Mouse (Mus musculus) embryonic facial prominence, embryonic 12.5 days (tissue): ENCODE results near the gene Arhgap45. TPM values are rescaled to one million over a fixed set of nuclear protein-coding genes. Genes with fewer than 3 reads are reported as not detected.
A peak's percentile ranks its signal among the peaks of the same experiment; 100 is the strongest.

ENCODE experiments used
- ATAC-seq: fragments of 200-750 bp; cut with Nextera tagmentation; 2 replicates; pipeline ENCODE4 v1.8.0; 2017; ENCODE audit not compliant: insufficient number of reproducible peaks, insufficient read depth, low FRiP score, low TSS enrichment
- H3K27ac ChIP-seq: fragments of 300-500 bp; sonication (generic); 2 replicates; pipeline ENCODE4 v1.5.1; 2016; ENCODE audit warnings: mild to moderate bottlenecking
- H3K27me3 ChIP-seq: fragments of 300-500 bp; sonication (generic); 2 replicates; pipeline ENCODE4 v1.6.1; 2016; ENCODE audit warnings: mild to moderate bottlenecking, moderate library complexity
- H3K36me3 ChIP-seq: fragments of 300-500 bp; sonication (generic); 2 replicates; pipeline ENCODE4 v1.6.1; 2016; ENCODE audit warnings: mild to moderate bottlenecking
- H3K4me1 ChIP-seq: fragments of 300-500 bp; sonication (generic); 2 replicates; pipeline ENCODE4 v1.6.1; 2016
- H3K4me2 ChIP-seq: fragments of 300-500 bp; sonication (generic); replicated peaks from 2 replicates; pipeline ENCODE4 v1.6.1; 2016; ENCODE audit warnings: mild to moderate bottlenecking, moderate library complexity
- H3K4me3 ChIP-seq: fragments of 300-500 bp; sonication (generic); 2 replicates; pipeline ENCODE4 v1.5.1; 2016; ENCODE audit warnings: mild to moderate bottlenecking
- H3K9ac ChIP-seq: fragments of 300-500 bp; sonication (generic); 2 replicates; pipeline ENCODE4 v1.6.1; 2016; ENCODE audit warnings: mild to moderate bottlenecking, moderate library complexity
- H3K9me3 ChIP-seq: fragments of 300-500 bp; sonication (generic); 2 replicates; pipeline ENCODE4 v1.6.1; 2016; ENCODE audit warnings: mild to moderate bottlenecking, moderate library complexity
- WGBS: fragments of 180-500 bp; shearing (Covaris S2); methylation state at CpG from one replicate; pipeline ENCODE4 v1.1.7; 2016; 5-methylcytosine and 5-hydroxymethylcytosine counted together
- polyA plus RNA-seq: library from polyadenylated mRNA; unstranded; fragments of >200 nt; fragmentation: Nextera tagmentation; extraction: Ambion mirVana; gene quantifications from 2 replicates; pipeline ENCODE4 v1.2.1, GENCODE M21; 2016

Gene Arhgap45
- 7.1 and 8.1 TPM in 2 replicates for polyA plus RNA-seq

DNA sequence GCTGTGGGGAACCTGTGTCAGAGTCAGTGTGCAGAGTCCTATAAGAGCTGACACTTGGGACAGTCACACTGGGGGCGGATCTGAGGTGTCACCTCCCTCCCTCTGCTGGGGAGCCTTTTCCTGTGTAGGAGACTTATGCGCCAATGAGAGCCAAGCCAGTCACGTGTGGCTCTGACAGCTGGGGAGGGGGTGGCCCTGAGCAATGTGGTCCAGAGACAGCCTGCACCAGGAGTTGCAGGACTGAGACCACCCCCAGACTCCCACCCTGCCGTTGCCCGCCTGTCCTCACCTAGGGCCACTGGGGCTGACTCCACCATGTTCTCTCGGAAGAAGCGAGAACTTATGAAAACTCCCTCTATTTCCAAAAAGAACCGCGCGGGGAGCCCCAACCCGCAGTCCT, at the start of gene Arhgap45:
TSS of gene Arhgap45 (plus strand) at position 143 of the 400 bp plus-strand sequence.
- peaks cover 19% of the 10 kb centered on the region for H3K4me1 ChIP-seq
- no peak within 1 kb of the TSS for H3K4me2 ChIP-seq
- no peak within 1 kb of the TSS for H3K27ac ChIP-seq
- 68% methylated on average over 11 of the region's 11 CpGs for WGBS
- H3K9me3 ChIP-seq, result no peaks in the 10 kb centered on the region
- H3K9ac ChIP-seq, result no peak within 1 kb of the TSS
- H3K27me3 ChIP-seq, result peaks cover 65% of the 10 kb centered on the region
- peaks cover 3% of the 10 kb centered on the region; the same call in 1 of the 2 replicates for H3K36me3 ChIP-seq
- no peak within 1 kb of the TSS for H3K4me3 ChIP-seq
- no peak for ATAC-seq

DNA sequence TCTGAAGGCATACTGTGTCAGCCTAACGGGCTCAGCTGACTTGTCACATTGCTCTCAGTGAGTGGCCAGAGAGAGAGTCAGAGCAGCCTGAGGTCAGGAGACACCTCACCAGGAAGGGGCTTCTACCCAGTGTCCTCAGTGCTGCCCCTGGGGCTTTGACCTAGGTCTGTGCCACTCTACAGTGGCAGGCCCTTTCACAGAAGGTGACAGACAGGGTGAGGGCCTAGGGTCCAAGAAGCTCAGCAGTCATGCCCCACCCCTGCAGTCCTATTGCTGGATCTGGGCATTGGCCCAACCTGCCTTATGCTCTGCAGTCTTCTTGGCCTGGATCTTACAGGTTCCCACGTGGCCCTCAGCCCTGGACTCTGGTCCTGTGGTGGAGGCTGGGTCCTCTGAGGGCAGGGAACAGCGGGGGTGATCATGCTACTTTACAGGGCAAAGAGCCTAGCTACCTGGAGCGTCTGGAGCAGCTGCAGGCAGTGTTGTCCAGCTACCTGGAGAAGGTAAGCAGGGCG, 49.5 kb upstream of the Arhgap45 start:
- Histone ChIP-seq H3K27me3 (peaks cover 19% of the 10 kb centered on the region; the same call in 1 of the 2 replicates), H3K9me3 (no peaks in the 10 kb centered on the region), H3K36me3 (peaks cover 66% of the 10 kb centered on the region), H3K27ac (no peak overlapping the region), H3K4me1 (peaks cover 7% of the 10 kb centered on the region; the same call in 1 of the 2 replicates), H3K4me3 (no peak overlapping the region), H3K4me2 (no peak overlapping the region), H3K9ac (no peak overlapping the region)
- ATAC-seq, result no peak
- 90% methylated on average over 5 of the region's 5 CpGs for WGBS

DNA sequence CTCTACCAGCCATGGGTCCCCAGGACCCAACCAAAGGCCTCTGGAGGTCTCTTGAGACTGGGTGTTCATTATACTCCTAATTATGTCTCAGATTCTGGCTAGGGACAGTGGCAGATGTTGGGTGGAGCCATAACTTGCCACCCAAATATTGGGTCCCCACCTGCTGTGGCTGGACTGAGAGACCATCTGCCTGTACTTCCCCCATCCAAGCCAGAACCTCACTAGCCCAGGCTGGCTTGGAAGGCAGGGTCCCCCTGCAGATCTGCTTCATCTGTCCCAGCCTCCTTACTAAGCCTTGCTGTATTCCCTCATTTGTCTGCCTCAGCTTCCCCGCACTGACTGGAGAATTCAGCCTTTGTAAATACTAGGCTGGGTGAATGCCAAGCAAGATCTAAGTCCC, 48.3 kb upstream of the Arhgap45 start:
- Histone ChIP-seq H3K9ac (no peak overlapping the region), H3K9me3 (no peaks in the 10 kb centered on the region), H3K27ac (no peak overlapping the region), H3K4me1 (peaks cover 7% of the 10 kb centered on the region; the same call in 1 of the 2 replicates), H3K27me3 (peaks cover 19% of the 10 kb centered on the region; the same call in 1 of the 2 replicates), H3K4me2 (no peak overlapping the region), H3K4me3 (no peak overlapping the region), H3K36me3 (peaks cover 54% of the 10 kb centered on the region)
- 94% methylated on average over 1 of the region's 1 CpGs for WGBS
- no peak for ATAC-seq

DNA sequence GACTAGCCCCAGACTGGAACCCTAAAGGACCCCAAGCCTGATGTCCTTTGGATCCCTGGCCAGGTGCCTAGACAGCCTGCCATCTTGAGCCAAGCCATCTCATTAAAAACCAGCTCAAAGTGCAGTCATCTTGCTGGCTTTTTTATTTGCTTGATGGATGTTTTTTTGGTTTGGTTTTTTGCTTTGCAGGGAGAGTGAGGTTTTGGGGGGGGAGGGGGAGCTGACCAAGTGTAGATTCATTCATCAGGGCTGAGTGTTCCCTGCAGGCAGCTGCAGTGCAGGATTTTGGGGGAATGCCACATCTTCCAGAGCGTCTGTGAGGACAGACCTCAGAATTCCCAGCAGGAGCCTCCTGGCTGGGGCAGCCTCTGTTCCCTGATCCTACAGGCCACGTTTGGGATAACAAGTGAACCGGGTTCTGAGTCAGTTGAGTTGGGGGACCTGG, 47.3 kb upstream of the Arhgap45 start:
- Histone ChIP-seq H3K4me2 (no peak overlapping the region), H3K36me3 (peaks cover 46% of the 10 kb centered on the region), H3K27me3 (peaks cover 19% of the 10 kb centered on the region; the same call in 1 of the 2 replicates), H3K9ac (no peak overlapping the region; the same call in 1 of the 2 replicates), H3K9me3 (no peaks in the 10 kb centered on the region), H3K27ac (no peak overlapping the region), H3K4me3 (no peak overlapping the region), H3K4me1 (peaks cover 7% of the 10 kb centered on the region; the same call in 1 of the 2 replicates)
- no peak for ATAC-seq
- 12% methylated on average over 3 of the region's 3 CpGs for WGBS

DNA sequence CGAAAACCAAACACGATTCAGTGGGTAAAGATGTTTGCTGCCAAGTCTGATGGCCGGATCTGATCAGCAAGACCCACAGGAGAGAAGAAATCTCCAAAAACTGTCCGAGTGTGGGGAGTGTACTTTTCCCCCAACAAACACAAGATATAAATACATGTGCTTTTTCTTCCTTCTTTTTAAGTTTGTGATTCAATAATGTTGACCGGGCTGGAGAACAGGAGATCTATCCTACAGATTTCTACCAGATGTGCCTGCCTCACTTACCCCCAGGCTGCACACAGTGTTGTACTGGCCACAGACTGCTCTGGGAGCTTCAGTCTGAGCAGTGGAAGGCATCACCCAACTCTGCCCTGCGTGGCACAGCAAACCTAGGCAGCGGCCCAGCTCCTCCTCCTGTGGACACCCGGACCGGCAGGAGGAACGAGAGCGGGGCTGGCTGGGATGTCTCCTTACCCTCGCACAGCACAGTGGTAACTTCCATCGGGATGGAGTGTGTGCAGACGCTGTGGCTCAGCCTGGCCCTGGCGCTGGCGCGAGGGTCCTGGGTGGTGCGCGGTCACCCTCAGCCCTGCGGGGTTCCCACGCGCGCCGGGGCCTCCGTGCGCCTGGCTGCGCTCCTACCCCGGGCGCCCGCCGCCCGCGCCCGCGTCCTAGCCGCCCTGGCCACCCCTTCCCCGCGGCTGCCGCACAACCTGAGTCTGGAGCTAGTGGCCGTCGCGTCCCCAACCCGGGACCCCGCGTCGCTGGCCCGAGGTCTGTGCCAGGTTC, 45.9 kb upstream of the Arhgap45 start, which contains the start of gene Grin3b:
TSS of gene Grin3b (plus strand) at position 301 of the 768 bp plus-strand sequence.
- H3K36me3 ChIP-seq, result peaks cover 46% of the 10 kb centered on the region
- H3K27me3 ChIP-seq, result peaks cover 19% of the 10 kb centered on the region; the same call in 1 of the 2 replicates
- peak within 1 kb of the TSS; percentile 87 for H3K4me2 ChIP-seq
- no peaks in the 10 kb centered on the region for H3K9me3 ChIP-seq
- peak within 1 kb of the TSS; percentile 69 for H3K9ac ChIP-seq
- peaks cover 7% of the 10 kb centered on the region; the same call in 1 of the 2 replicates for H3K4me1 ChIP-seq
- no peak for ATAC-seq
- 6% methylated on average over 47 of the region's 47 CpGs for WGBS
- peak within 1 kb of the TSS; percentile 54 for H3K4me3 ChIP-seq
- H3K27ac ChIP-seq, result peak within 1 kb of the TSS; percentile 41; the same call in 1 of the 2 replicates

DNA sequence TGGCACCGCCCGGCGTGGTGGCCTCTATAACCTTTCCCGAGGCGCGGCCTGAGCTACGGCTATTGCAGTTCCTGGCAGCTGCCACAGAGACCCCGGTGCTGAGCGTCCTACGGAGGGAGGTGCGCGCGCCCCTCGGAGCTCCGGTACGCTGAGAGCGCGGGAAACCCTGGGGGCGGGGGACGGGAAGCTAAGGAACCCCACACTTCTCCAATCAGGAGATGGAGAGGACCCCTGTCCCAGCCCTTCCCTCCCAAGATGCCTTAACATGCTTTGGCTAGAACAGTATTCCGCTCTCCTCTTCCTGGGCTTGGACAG, 45.3 kb upstream of the Arhgap45 start:
- no peaks in the 10 kb centered on the region for H3K9me3 ChIP-seq
- H3K27me3 ChIP-seq, result peaks cover 19% of the 10 kb centered on the region; the same call in 1 of the 2 replicates
- H3K4me3 ChIP-seq, result peak overlapping the region; percentile 54
- ATAC-seq, result no peak
- peak overlapping the region; percentile 41; the same call in 1 of the 2 replicates for H3K27ac ChIP-seq
- WGBS, result 3% methylated on average over 21 of the region's 21 CpGs
- peak overlapping the region; percentile 87 for H3K4me2 ChIP-seq
- H3K36me3 ChIP-seq, result peaks cover 46% of the 10 kb centered on the region
- H3K4me1 ChIP-seq, result peaks cover 7% of the 10 kb centered on the region; the same call in 1 of the 2 replicates
- H3K9ac ChIP-seq, result peak overlapping the region; percentile 69

DNA sequence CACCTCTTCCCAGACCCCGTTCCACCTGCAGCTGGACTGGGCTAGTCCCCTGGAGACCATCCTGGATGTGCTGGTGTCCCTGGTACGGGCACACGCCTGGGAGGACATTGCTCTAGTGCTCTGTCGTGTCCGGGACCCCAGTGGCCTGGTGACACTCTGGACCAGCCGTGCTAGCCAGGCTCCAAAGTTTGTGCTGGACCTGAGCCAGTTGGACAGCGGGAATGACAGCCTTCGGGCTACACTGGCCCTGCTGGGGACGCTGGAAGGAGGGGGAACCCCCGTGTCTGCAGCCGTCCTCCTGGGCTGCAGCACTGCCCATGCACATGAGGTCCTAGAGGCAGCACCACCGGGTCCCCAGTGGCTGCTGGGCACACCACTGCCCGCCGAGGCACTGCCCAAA, 43.6 kb upstream of the Arhgap45 start:
- no peak for ATAC-seq
- H3K4me3 ChIP-seq, result 0 out of 2 replicates have a peak overlapping the region, but pooled peaks have one; percentile 5
- peaks cover 46% of the 10 kb centered on the region for H3K36me3 ChIP-seq
- no peaks in the 10 kb centered on the region for H3K9me3 ChIP-seq
- peaks cover 16% of the 10 kb centered on the region; the same call in 1 of the 2 replicates for H3K27me3 ChIP-seq
- H3K9ac ChIP-seq, result no peak overlapping the region
- no peak overlapping the region for H3K4me2 ChIP-seq
- H3K4me1 ChIP-seq, result peaks cover 7% of the 10 kb centered on the region; the same call in 1 of the 2 replicates
- 64% methylated on average over 14 of the region's 14 CpGs for WGBS
- no peak overlapping the region for H3K27ac ChIP-seq

DNA sequence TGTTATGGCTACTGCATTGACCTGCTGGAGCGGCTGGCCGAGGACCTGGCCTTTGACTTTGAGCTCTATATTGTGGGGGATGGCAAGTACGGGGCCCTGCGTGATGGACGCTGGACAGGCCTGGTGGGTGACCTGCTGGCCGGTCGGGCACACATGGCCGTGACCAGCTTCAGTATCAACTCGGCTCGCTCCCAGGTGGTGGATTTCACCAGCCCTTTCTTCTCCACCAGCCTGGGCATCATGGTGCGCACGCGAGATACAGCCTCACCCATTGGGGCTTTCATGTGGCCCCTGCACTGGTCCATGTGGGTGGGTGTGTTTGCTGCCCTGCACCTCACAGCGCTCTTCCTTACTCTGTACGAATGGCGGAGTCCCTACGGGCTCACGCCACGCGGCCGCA, 42.4 kb upstream of the Arhgap45 start:
- Histone ChIP-seq H3K9ac (no peak overlapping the region), H3K27ac (no peak overlapping the region), H3K36me3 (peaks cover 51% of the 10 kb centered on the region), H3K9me3 (no peaks in the 10 kb centered on the region), H3K4me1 (peaks cover 7% of the 10 kb centered on the region; the same call in 1 of the 2 replicates), H3K4me2 (no peak overlapping the region), H3K27me3 (peaks cover 16% of the 10 kb centered on the region; the same call in 1 of the 2 replicates), H3K4me3 (no peak overlapping the region)
- ATAC-seq, result no peak
- WGBS, result 91% methylated on average over 21 of the region's 21 CpGs

DNA sequence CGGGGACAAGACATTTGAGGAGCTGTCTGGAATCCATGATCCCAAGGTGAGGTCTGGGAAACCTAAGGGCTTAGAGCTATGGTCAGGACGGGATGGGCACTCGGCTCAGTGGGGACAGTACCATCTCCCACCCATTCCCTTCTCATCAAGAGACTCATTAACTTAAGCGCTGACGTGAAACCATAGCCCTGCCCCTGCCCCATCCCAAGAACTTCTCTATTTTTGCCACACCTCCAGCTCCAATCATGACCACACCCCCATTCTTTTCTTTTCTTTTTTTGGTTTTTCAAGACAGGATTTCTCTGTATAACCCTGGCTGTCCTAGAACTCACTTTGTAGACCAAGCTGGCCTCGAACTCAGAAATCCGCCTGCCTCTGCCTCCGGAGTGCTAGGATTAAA, 41.8 kb upstream of the Arhgap45 start:
- H3K36me3 ChIP-seq, result peaks cover 56% of the 10 kb centered on the region
- no peak overlapping the region for H3K4me2 ChIP-seq
- H3K9me3 ChIP-seq, result no peaks in the 10 kb centered on the region
- H3K27ac ChIP-seq, result no peak overlapping the region
- peaks cover 7% of the 10 kb centered on the region; the same call in 1 of the 2 replicates for H3K4me1 ChIP-seq
- H3K9ac ChIP-seq, result no peak overlapping the region
- 84% methylated on average over 8 of the region's 8 CpGs for WGBS
- H3K27me3 ChIP-seq, result peaks cover 16% of the 10 kb centered on the region; the same call in 1 of the 2 replicates
- no peak for ATAC-seq
- H3K4me3 ChIP-seq, result no peak overlapping the region

DNA sequence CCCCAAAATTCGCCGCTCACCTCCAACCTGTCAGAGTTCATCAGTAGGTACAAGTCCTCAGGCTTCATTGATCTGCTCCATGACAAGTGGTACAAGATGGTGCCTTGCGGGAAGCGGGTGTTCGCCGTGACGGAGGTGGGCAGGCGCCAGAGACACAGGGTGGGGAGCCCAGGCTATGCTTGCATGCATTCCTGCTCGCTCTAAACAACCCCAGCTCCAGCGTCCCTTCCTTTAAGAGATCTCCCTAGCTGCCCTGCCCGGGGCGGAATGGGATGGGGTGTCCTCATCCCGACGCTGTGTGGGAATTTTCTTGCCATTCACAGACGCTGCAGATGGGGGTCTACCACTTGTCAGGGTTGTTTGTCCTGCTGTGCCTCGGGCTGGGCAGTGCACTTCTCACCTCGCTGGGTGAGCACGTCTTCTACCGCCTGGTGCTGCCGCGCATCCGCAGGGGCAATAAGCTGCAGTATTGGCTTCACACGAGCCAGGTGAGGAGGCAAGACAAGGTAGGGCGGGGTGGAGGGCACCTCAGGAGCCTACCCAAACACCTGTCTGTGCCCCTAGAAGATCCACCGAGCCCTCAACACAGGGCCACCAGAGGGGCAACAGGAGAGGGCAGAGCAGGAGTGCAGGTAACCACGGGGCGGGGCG, 40.3 kb upstream of the Arhgap45 start:
- Histone ChIP-seq H3K9ac (no peak overlapping the region), H3K9me3 (no peaks in the 10 kb centered on the region), H3K4me2 (no peak overlapping the region), H3K4me3 (no peak overlapping the region), H3K27ac (no peak overlapping the region), H3K27me3 (peaks cover 6% of the 10 kb centered on the region; the same call in 1 of the 2 replicates), H3K36me3 (peaks cover 63% of the 10 kb centered on the region), H3K4me1 (peaks cover 2% of the 10 kb centered on the region; the same call in 1 of the 2 replicates)
- WGBS, result 90% methylated on average over 28 of the region's 28 CpGs
- no peak for ATAC-seq

DNA sequence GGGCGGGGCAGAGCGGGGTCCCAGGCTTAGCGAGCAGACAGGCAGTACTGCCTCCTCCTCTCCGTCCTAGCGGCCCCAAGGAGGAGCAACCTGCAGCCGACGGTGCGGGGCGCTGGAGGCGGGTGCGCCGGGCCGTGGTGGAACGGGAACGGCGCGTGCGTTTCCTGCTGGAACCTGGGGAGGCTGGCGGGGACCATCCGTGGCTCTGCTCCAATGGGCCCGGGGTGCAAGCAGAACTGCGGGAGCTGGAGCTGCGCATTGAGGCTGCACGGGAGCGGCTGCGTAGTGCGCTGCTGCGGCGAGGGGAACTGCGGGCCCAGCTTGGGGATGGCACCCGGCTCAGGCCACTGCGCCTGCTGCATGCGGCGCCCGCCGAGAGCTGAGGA, 39.7 kb upstream of the Arhgap45 start:
- H3K27me3 ChIP-seq, result peaks cover under 1% of the 10 kb centered on the region; the same call in 1 of the 2 replicates
- no peaks in the 10 kb centered on the region for H3K4me1 ChIP-seq
- H3K9ac ChIP-seq, result no peak overlapping the region
- peaks cover 67% of the 10 kb centered on the region for H3K36me3 ChIP-seq
- no peak overlapping the region for H3K4me3 ChIP-seq
- no peaks in the 10 kb centered on the region for H3K9me3 ChIP-seq
- 78% methylated on average over 31 of the region's 36 CpGs for WGBS
- H3K4me2 ChIP-seq, result no peak overlapping the region
- H3K27ac ChIP-seq, result no peak overlapping the region
- no peak for ATAC-seq
